Mouse (Mus musculus) liver, adult 2 months (tissue): ENCODE results near the gene Meis1. TPM values are rescaled to one million over a fixed set of nuclear protein-coding genes. Genes with fewer than 3 reads are reported as not detected.

Source experiments
- DNase-seq: peaks from one replicate; pipeline ENCODE4 v3.0.0-alpha.2; 2011; ENCODE audit warnings: low read depth, low spot score; ENCODE audit errors: extremely low read depth
- H3K27ac ChIP-seq: fragments of 200-500 bp; replicated peaks from 2 replicates; pipeline ENCODE4 v1.5.1; 2012; ENCODE audit warnings: low read depth, mild to moderate bottlenecking, control low read depth, inconsistent platforms, low read length; ENCODE audit not compliant: insufficient read depth
- H3K27me3 ChIP-seq: fragments of 200-500 bp; 2 replicates; pipeline ENCODE4 v1.6.1; 2012; ENCODE audit warnings: mild to moderate bottlenecking, moderate library complexity, low read length, inconsistent platforms; ENCODE audit not compliant: control insufficient read depth, insufficient read depth
- H3K36me3 ChIP-seq: fragments of 200-500 bp; 2 replicates; pipeline ENCODE4 v1.6.1; 2012; ENCODE audit warnings: low read length, inconsistent platforms; ENCODE audit not compliant: control insufficient read depth, insufficient read depth
- H3K4me1 ChIP-seq: fragments of 200-500 bp; 2 replicates; pipeline ENCODE4 v1.6.1; 2011; ENCODE audit warnings: low read length; ENCODE audit not compliant: control insufficient read depth, insufficient read depth
- H3K4me3 ChIP-seq: fragments of 200-500 bp; 2 replicates; pipeline ENCODE4 v1.5.1; 2011; ENCODE audit warnings: low read depth, mild to moderate bottlenecking, control low read depth, low read length, moderate library complexity; ENCODE audit not compliant: insufficient read depth
- H3K79me2 ChIP-seq: fragments of 200-500 bp; 2 replicates; pipeline ENCODE4 v1.6.1; 2012; ENCODE audit warnings: inconsistent platforms, mild to moderate bottlenecking, low read length, moderate library complexity; ENCODE audit not compliant: control insufficient read depth, insufficient read depth
- H3K9ac ChIP-seq: fragments of 200-500 bp; 2 replicates; pipeline ENCODE4 v1.6.1; 2012; ENCODE audit warnings: low read depth, mild to moderate bottlenecking, control low read depth, inconsistent platforms, low read length
- CTCF ChIP-seq: fragments of 200-500 bp; IDR thresholded peaks from 2 replicates; pipeline ENCODE4 v1.5.1; 2011; ENCODE audit warnings: low read depth, low read length, control low read depth
- POLR2A ChIP-seq: fragments of 200-500 bp; IDR thresholded peaks from 2 replicates; pipeline ENCODE4 v1.6.1; 2011; ENCODE audit warnings: low read length, control low read depth; ENCODE audit not compliant: insufficient read depth; ENCODE audit errors: extremely low read depth
- WGBS: fragments of 180-500 bp; shearing (Covaris S2); methylation state at CpG from one replicate; pipeline ENCODE4 v1.1.7; 2018; 5-methylcytosine and 5-hydroxymethylcytosine counted together
- polyA plus RNA-seq: library from polyadenylated mRNA; depleted of rRNA; stranded (reverse); fragments of >200 nt; gene quantifications from 2 replicates; pipeline ENCODE4 v1.2.3, GENCODE M21; 2012
- total RNA-seq: library from RNA; depleted of rRNA; stranded (reverse); fragments of >200 nt; gene quantifications from 2 replicates; pipeline ENCODE4 v1.2.3, GENCODE M21; 2014

Meis1 gene
- total and polyA plus RNA-seq, 2 experiments = 2.5 to 6.1 TPM

DNA sequence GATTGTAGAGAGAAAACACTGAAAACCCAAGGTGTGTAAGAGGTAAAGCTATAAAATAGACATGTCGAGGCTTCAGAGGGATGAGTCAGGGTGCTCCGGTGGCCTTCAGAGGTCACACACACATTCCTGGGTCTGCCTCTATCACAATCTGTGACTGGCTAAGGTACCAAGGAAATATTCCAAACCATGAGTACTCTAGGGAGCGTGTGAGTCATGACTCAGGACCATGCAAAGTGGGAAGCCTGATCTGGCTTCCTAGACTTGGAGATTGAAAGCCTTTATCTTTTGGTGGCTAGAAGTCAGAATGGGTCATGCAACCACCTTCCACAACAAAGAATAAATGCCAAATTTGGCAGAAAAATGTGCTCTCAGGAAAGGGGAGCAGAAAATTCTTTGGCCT is 98.1 kb downstream of the Meis1 start:
- no peak for DNase-seq
- Histone ChIP-seq H3K4me1 (no peaks in the 10 kb centered on the region), H3K79me2 (no peaks in the 10 kb centered on the region; the same call in 1 of the 2 replicates), H3K27me3 (no peaks in the 10 kb centered on the region), H3K36me3 (no peaks in the 10 kb centered on the region), H3K27ac (no peak overlapping the region), H3K4me3 (no peak overlapping the region), H3K9ac (no peak overlapping the region)
- TF ChIP-seq POLR2A (no peak), CTCF (no peak)
- WGBS = 90% methylated on average over 3 of the region's 3 CpGs

DNA sequence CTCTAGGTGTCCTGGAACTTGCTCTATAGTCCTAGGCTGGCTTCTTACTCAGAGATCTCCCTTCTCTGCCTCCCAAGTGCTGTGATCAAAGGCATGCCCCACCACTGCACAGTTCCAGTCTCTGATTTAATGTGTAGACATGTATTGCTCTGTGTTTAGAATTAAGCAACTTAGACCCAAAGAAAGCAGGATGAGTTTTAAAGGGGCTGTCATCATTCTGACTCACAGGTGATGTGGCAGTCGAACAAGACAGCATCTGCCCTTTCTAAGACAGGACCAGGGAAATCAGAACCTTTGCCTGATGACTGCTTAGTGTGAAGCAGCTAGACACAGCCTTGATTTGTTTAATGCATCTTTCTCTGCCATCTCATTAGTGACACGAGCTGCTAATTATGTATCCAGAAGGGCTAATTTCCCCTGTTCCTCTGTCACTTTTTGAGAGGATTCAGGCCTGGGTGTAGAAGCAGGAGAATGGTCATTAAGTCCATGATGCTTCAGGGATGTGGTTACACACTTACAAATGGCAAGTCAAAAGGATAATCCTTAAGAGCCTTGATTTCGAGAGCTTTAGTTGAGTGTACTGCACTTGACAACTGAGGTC is 99.5 kb downstream of the Meis1 start:
- no peaks in the 10 kb centered on the region for H3K27me3 ChIP-seq
- no peak for TF ChIP-seq POLR2A
- no peak for TF ChIP-seq CTCF
- H3K4me3 ChIP-seq = no peak overlapping the region
- 92% methylated on average over 3 of the region's 3 CpGs for WGBS
- no peak for DNase-seq
- no peak overlapping the region for H3K27ac ChIP-seq
- H3K79me2 ChIP-seq = no peaks in the 10 kb centered on the region; the same call in 1 of the 2 replicates
- no peak overlapping the region for H3K9ac ChIP-seq
- no peaks in the 10 kb centered on the region for H3K36me3 ChIP-seq
- no peaks in the 10 kb centered on the region for H3K4me1 ChIP-seq

DNA sequence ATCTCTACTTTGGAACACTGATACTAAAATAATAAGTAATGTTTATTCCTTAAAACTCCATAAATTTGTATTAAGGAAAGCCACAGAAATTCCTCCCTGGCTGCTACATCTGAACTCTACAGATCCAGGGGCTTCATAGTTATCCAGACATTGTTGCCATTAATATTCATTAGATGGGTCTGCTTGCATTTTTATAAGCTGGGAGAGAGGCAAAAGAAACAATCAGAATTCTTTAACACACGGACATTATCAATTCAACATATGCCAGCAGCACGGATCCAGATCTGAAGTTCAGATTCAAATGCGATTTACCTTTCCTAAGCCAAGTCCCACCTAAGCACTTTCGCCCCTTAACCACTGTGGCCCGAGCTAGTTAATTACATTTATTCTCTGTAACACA is 100.9 kb downstream of the Meis1 start:
- Histone ChIP-seq H3K79me2 (no peaks in the 10 kb centered on the region), H3K27me3 (no peaks in the 10 kb centered on the region), H3K36me3 (no peaks in the 10 kb centered on the region), H3K9ac (no peak overlapping the region), H3K4me3 (no peak overlapping the region), H3K4me1 (no peaks in the 10 kb centered on the region), H3K27ac (no peak overlapping the region)
- 96% methylated on average over 5 of the region's 5 CpGs for WGBS
- TF ChIP-seq POLR2A = no peak
- TF ChIP-seq CTCF = no peak
- DNase-seq = no peak

DNA sequence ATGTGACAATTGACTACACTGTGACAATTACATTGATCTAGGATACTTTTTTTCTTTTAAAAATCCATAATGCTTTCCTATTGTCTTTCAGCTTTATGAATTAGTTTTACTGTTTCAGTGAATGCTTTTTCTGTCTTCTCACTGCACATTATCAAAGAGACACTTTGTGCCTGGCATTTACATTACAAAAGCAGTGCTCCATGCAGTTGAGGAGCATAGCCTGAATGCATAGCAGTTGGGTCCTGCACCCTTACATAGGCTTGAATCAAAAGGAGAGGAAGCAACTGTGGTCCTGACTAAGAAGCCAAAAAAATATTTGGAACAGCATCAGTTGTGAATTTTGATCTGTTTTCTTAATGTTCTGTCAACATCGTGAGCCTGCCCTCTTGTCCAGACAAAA is 105.5 kb downstream of the Meis1 start:
- Histone ChIP-seq H3K27ac (no peak overlapping the region), H3K9ac (no peak overlapping the region), H3K4me3 (no peak overlapping the region), H3K4me1 (no peaks in the 10 kb centered on the region), H3K27me3 (no peaks in the 10 kb centered on the region), H3K36me3 (no peaks in the 10 kb centered on the region), H3K79me2 (no peaks in the 10 kb centered on the region; the same call in 1 of the 2 replicates)
- 29% methylated on average over 1 of the region's 1 CpGs for WGBS
- TF ChIP-seq POLR2A = no peak
- no peak for TF ChIP-seq CTCF
- DNase-seq = no peak

DNA sequence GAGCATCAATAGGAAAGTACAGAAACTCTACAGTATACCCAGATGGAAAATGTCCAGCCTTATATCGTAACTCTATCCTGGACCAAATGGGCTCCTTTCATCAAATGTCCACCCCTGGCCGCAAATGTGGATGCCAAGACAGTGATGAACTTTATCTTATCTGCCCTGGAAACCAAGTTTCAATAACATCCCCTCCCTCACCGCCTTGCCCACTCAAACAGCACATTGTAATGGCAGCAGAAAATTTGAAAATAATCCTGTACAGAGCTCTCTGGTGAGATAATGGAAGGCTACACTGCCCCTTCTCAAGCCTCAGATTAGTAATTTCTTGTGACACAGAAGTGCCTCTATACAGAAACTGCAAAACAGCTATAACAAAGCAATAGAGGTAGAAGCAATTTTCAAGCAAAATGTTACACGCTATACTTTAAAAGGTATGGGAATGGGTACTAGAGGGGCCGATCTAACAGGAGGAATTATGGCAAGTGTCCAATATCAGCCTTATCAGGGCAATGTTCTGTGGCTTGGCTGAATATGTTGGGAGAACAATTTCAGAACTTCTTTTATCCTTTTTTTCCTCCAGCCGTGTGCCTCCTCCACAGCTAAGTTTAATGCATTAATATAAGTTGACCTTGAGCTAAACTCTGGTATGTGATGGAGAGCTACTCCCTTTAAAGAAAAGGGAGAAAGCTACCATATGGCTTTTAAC is 106.3 kb downstream of the Meis1 start:
- WGBS = 89% methylated on average over 6 of the region's 6 CpGs
- Histone ChIP-seq H3K79me2 (no peaks in the 10 kb centered on the region; the same call in 1 of the 2 replicates), H3K4me1 (no peaks in the 10 kb centered on the region), H3K27me3 (no peaks in the 10 kb centered on the region), H3K36me3 (no peaks in the 10 kb centered on the region), H3K27ac (no peak overlapping the region), H3K4me3 (no peak overlapping the region), H3K9ac (no peak overlapping the region)
- TF ChIP-seq POLR2A (no peak), CTCF (no peak)
- DNase-seq = no peak

DNA sequence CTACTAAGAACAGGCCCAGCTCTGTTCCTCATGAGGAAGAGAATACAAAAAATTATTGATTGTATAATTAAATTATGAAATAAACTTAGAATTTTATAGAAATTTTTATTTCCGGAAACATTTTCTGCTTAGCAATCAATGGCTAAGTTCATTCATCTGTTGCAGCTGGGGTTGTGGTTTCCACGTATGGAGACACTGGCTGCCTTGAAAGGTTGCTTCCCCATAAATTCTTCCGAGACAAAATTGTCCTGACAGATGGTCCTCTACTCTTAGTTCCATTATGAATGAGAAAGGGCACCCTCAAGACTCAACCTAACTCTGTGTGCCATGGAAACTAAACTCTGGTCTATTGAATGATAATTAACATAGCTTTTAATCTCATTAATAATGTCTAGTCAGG is 111.9 kb downstream of the Meis1 start:
- WGBS = 92% methylated on average over 3 of the region's 3 CpGs
- H3K27ac ChIP-seq = no peak overlapping the region
- H3K36me3 ChIP-seq = no peaks in the 10 kb centered on the region; the same call in 1 of the 2 replicates
- H3K9ac ChIP-seq = no peak overlapping the region
- H3K4me1 ChIP-seq = no peaks in the 10 kb centered on the region
- no peak overlapping the region for H3K4me3 ChIP-seq
- TF ChIP-seq CTCF = no peak
- TF ChIP-seq POLR2A = no peak
- H3K79me2 ChIP-seq = no peaks in the 10 kb centered on the region; the same call in 1 of the 2 replicates
- DNase-seq = no peak
- H3K27me3 ChIP-seq = no peaks in the 10 kb centered on the region
